Comparison of ENCODE assay signal across 7 mouse cellular contexts in the genomic region with DNA sequence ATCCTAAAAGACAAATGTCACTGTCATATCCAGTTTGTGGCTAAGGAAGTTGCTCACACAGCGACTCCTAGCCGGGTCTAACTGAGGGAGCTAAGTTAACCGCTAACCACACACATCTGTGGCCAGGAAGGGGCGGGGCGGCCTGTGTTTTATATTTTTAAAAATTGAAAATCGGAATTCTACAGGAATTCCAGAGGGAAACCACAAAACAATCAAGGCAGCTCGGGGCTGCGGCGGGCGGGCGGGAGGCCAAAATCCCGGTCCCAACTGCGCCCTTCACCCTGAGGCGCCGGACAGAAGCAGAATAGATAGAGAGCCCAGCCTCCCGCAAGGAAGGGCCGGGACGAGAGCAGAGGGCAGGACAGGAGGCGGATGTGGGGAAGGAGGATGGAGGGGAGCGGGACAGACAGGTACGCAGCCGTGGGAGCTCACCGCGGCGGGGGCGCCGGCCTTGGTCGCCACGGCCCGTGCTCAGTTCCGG. TPM values are rescaled to one million over a fixed set of nuclear protein-coding genes. Genes with fewer than 3 reads are reported as not detected.
A peak's percentile ranks its signal among the peaks of the same experiment; 100 is the strongest.
DNase-seq lines count a peak whose midpoint lies in the region; ATAC-seq lines count a peak whose summit lies in the region.

No protein-coding gene starts in this region.

- DNase-seq in spleen, postnatal 36 days (ENCODE audit: low spot score in 2 of 2), result peak; percentile 9 to 39
- DNase-seq in spleen, adult 18-20 months, result no peak
- DNase-seq in c-Kit-positive CD71-positive TER-119-positive erythroid progenitor cells, embryonic 14.5 days (ENCODE audit: low spot score), result peak; percentile 48
- no peak for DNase-seq in hindbrain, embryonic 10.5 days (ENCODE audit: low spot score)
- peak; percentile 48 for DNase-seq in liver, embryonic 11.5 days (ENCODE audit: low spot score)
- DNase-seq in ovary, postnatal 10 days (ENCODE audit: low spot score), result no peak

- 0% methylated on average over 31 of the region's 31 CpGs for WGBS in hindbrain, embryonic 10.5 days
- 0% methylated on average over 31 of the region's 31 CpGs for WGBS in liver, embryonic 11.5 days
- under 1% methylated on average over 18 of the region's 31 CpGs for WGBS in neural tube, embryonic 13.5 days

- peak overlapping the region; percentile 93 for H3K4me2 ChIP-seq in liver, embryonic 11.5 days
- H3K4me2 ChIP-seq in neural tube, embryonic 13.5 days, result peak overlapping the region; percentile 91

- peak; percentile 50 for ATAC-seq in liver, embryonic 11.5 days (replicated peaks; ENCODE audit: low FRiP score)
- ATAC-seq in neural tube, embryonic 13.5 days (ENCODE audit: low read depth), result peak; percentile 65; the same call in 1 of the 2 replicates

- peak overlapping the region; percentile 96 for H3K27ac ChIP-seq in hindbrain, embryonic 10.5 days
- H3K27ac ChIP-seq in liver, embryonic 11.5 days (ENCODE audit: low read depth, low read length), result peak overlapping the region; percentile 85
- no peak overlapping the region for H3K27ac ChIP-seq in neural tube, embryonic 13.5 days (replicated peaks)

- H3K9ac ChIP-seq in liver, embryonic 11.5 days (ENCODE audit: low read depth, low read length), result peak overlapping the region; percentile 81
- H3K9ac ChIP-seq in neural tube, embryonic 13.5 days, result peak overlapping the region; percentile 66

- H3K9me3 ChIP-seq in hindbrain, embryonic 10.5 days, result no peaks in the 10 kb centered on the region
- H3K9me3 ChIP-seq in liver, embryonic 11.5 days (ENCODE audit: control insufficient read depth, low read length), result no peaks in the 10 kb centered on the region
- H3K9me3 ChIP-seq in neural tube, embryonic 13.5 days, result no peaks in the 10 kb centered on the region

- H3K36me3 ChIP-seq in hindbrain, embryonic 10.5 days, result peaks cover 28% of the 10 kb centered on the region
- H3K36me3 ChIP-seq in liver, embryonic 11.5 days (ENCODE audit: control insufficient read depth, insufficient read depth, low read length), result peaks cover 9% of the 10 kb centered on the region; the same call in 1 of the 2 replicates
- H3K36me3 ChIP-seq in neural tube, embryonic 13.5 days, result no peaks in the 10 kb centered on the region

- peaks cover 38% of the 10 kb centered on the region for H3K4me1 ChIP-seq in hindbrain, embryonic 10.5 days (replicated peaks)
- H3K4me1 ChIP-seq in liver, embryonic 11.5 days (replicated peaks; ENCODE audit: control insufficient read depth, insufficient read depth, low read length), result peaks cover 19% of the 10 kb centered on the region
- peaks cover 25% of the 10 kb centered on the region for H3K4me1 ChIP-seq in neural tube, embryonic 13.5 days (replicated peaks)

- H3K4me3 ChIP-seq in hindbrain, embryonic 10.5 days, result peak overlapping the region; percentile 96
- peak overlapping the region; percentile 84 for H3K4me3 ChIP-seq in liver, embryonic 11.5 days (ENCODE audit: low read depth, low read length)
- peak overlapping the region; percentile 87 for H3K4me3 ChIP-seq in neural tube, embryonic 13.5 days

- no peaks in the 10 kb centered on the region for H3K27me3 ChIP-seq in hindbrain, embryonic 10.5 days (ENCODE audit: insufficient read depth, poor library complexity, severe bottlenecking)
- no peaks in the 10 kb centered on the region for H3K27me3 ChIP-seq in liver, embryonic 11.5 days (replicated peaks; ENCODE audit: control insufficient read depth, insufficient read depth, low read length)
- no peaks in the 10 kb centered on the region for H3K27me3 ChIP-seq in neural tube, embryonic 13.5 days

RNA-seq across cellular contexts. Expression of gene Ect2, which starts 0.4 kb away (rescaled TPM):
- polyA plus RNA-seq in hindbrain, embryonic 10.5 days (2016; fragmentation: Nextera tagmentation; extraction: Ambion mirVana), result 65.4 and 91.8 TPM in 2 replicates
- polyA plus RNA-seq in liver, embryonic 11.5 days (2014; fragmentation: Nextera tagmentation; extraction: Ambion mirVana), result 52.3 and 56.5 TPM in 2 replicates
- 10.8 and 14.7 TPM in 2 replicates for polyA plus RNA-seq in neural tube, embryonic 13.5 days (2015; fragmentation: Nextera tagmentation; extraction: Ambion mirVana)

RNA-seq across cellular contexts. Expression of gene Nceh1, which starts 29.5 kb away (rescaled TPM):
- 3.3 and 4.3 TPM in 2 replicates for polyA plus RNA-seq in hindbrain, embryonic 10.5 days (2016; fragmentation: Nextera tagmentation; extraction: Ambion mirVana)
- polyA plus RNA-seq in liver, embryonic 11.5 days (2014; fragmentation: Nextera tagmentation; extraction: Ambion mirVana), result 4.2 and 5.0 TPM in 2 replicates
- polyA plus RNA-seq in neural tube, embryonic 13.5 days (2015; fragmentation: Nextera tagmentation; extraction: Ambion mirVana), result 6.5 and 7.0 TPM in 2 replicates

Comparison
In these comparisons a context has a peak if more than half of its experiments do, and no peak if none do; other contexts are left out.
1. DNase-seq: peak in spleen, postnatal 36 days (2 of 2), c-Kit-positive CD71-positive TER-119-positive erythroid progenitor cells, embryonic 14.5 days (single experiment) and liver, embryonic 11.5 days (single experiment); none in spleen, adult 18-20 months (0 of 2), hindbrain, embryonic 10.5 days (single experiment) and ovary, postnatal 10 days (single experiment).
2. Peak in every context shown above with its lines, with median percentiles within 50 percentile points of each other: H3K4me3 ChIP-seq.